ENCODE assay signal across 8 mouse cellular contexts in genomic region chr6:42257303-42257863, GRCm38 (mm10). TPM values are rescaled to one million over a fixed set of nuclear protein-coding genes. Genes with fewer than 3 reads are reported as not detected.
DNase-seq lines count a peak whose midpoint lies in the region; ATAC-seq and TF ChIP-seq lines count a peak whose summit lies in the region.

No protein-coding gene starts in this region.

- H3K4me2 ChIP-seq in heart, embryonic 11.5 days: peak overlapping the region; percentile 38; the same call in 1 of the 2 replicates
- H3K4me2 ChIP-seq in kidney, embryonic 14.5 days (replicated peaks; ENCODE audit: low read depth, low read length): 0 out of 2 replicates have a peak overlapping the region, but pooled peaks have one; percentile 15
- H3K4me2 ChIP-seq in liver, postnatal 0 days (ENCODE audit: low read depth, low read length): peak overlapping the region; percentile 51; the same call in 1 of the 2 replicates
- no peak overlapping the region for H3K4me2 ChIP-seq in neural tube, embryonic 14.5 days (ENCODE audit: low read depth, low read length)

- no peaks in the 10 kb centered on the region; the same call in 1 of the 2 replicates for H3K27me3 ChIP-seq in heart, embryonic 11.5 days (ENCODE audit: control insufficient read depth, insufficient read depth, low read length)
- H3K27me3 ChIP-seq in kidney, embryonic 14.5 days (ENCODE audit: control insufficient read depth, insufficient read depth, low read length): no peaks in the 10 kb centered on the region
- no peaks in the 10 kb centered on the region for H3K27me3 ChIP-seq in liver, postnatal 0 days (ENCODE audit: insufficient read depth, low read length)
- H3K27me3 ChIP-seq in neural tube, embryonic 14.5 days (ENCODE audit: control insufficient read depth, insufficient read depth, low read length): 0 out of 2 replicates have a peak, but pooled peaks cover 2% of the 10 kb centered on the region

- ATAC-seq in activated CD4-positive, CD25-positive, alpha-beta regulatory T cell, adult 4 months: peak; percentile 92
- ATAC-seq in heart, embryonic 11.5 days (replicated peaks; ENCODE audit: insufficient number of reproducible peaks, low FRiP score, low TSS enrichment): no peak; the same call in 1 of the 2 replicates
- ATAC-seq in kidney, embryonic 14.5 days (ENCODE audit: low FRiP score, low TSS enrichment): peak; percentile 73; the same call in 1 of the 2 replicates
- peak; percentile 79 for ATAC-seq in liver, postnatal 0 days
- ATAC-seq in neural tube, embryonic 14.5 days (ENCODE audit: low read depth): peak; percentile 90; the same call in 1 of the 2 replicates

- peak; percentile 79 for TF ChIP-seq CTCF in liver, postnatal 0 days (IDR thresholded peaks at IDR 0.05; ENCODE audit: low read depth)

- no peak overlapping the region for H3K9ac ChIP-seq in heart, embryonic 11.5 days (ENCODE audit: low read depth, low read length)
- no peak overlapping the region for H3K9ac ChIP-seq in kidney, embryonic 14.5 days (ENCODE audit: low read depth, low read length)
- H3K9ac ChIP-seq in liver, postnatal 0 days (replicated peaks): no peak overlapping the region
- H3K9ac ChIP-seq in neural tube, embryonic 14.5 days (replicated peaks; ENCODE audit: low read depth, low read length): no peak overlapping the region

- DNase-seq in CD4-positive, CD25-positive, alpha-beta regulatory T cell, adult 2 months (ENCODE audit: low read depth, low spot score): peak; percentile 84
- peak; percentile 71 for DNase-seq in embryo, embryonic 11 days
- DNase-seq in liver, postnatal 0 days: peak; percentile 68
- DNase-seq in thymus, postnatal 10 days (ENCODE audit: low spot score in 2 of 2): peak; percentile 58 to 77

- WGBS in heart, embryonic 11.5 days (ENCODE audit: insufficient replicate concordance): 18% methylated on average over 11 of the region's 11 CpGs
- 14% methylated on average over 11 of the region's 11 CpGs for WGBS in kidney, embryonic 14.5 days
- 15% methylated on average over 11 of the region's 11 CpGs for WGBS in liver, postnatal 0 days (ENCODE audit: insufficient replicate concordance)
- WGBS in neural tube, embryonic 14.5 days: 20% methylated on average over 11 of the region's 11 CpGs

- no peaks in the 10 kb centered on the region for H3K9me3 ChIP-seq in heart, embryonic 11.5 days (replicated peaks; ENCODE audit: control insufficient read depth, low read length)
- H3K9me3 ChIP-seq in kidney, embryonic 14.5 days (ENCODE audit: control insufficient read depth, low read length): no peaks in the 10 kb centered on the region
- no peaks in the 10 kb centered on the region for H3K9me3 ChIP-seq in liver, postnatal 0 days (ENCODE audit: low read length)
- H3K9me3 ChIP-seq in neural tube, embryonic 14.5 days (ENCODE audit: control insufficient read depth, low read length): no peaks in the 10 kb centered on the region

- H3K36me3 ChIP-seq in heart, embryonic 11.5 days (ENCODE audit: control insufficient read depth, insufficient read depth, low read length): no peaks in the 10 kb centered on the region
- H3K36me3 ChIP-seq in kidney, embryonic 14.5 days (ENCODE audit: control insufficient read depth, insufficient read depth, low read length): no peaks in the 10 kb centered on the region
- no peaks in the 10 kb centered on the region for H3K36me3 ChIP-seq in liver, postnatal 0 days (replicated peaks; ENCODE audit: insufficient read depth, low read length)
- H3K36me3 ChIP-seq in neural tube, embryonic 14.5 days (ENCODE audit: control insufficient read depth, insufficient read depth, low read length): no peaks in the 10 kb centered on the region

- TF ChIP-seq EP300 in liver, postnatal 0 days (IDR thresholded peaks at IDR 0.05; ENCODE audit: low read depth): peak; percentile 71

- peaks cover 3% of the 10 kb centered on the region; the same call in 1 of the 2 replicates for H3K4me1 ChIP-seq in heart, embryonic 11.5 days (ENCODE audit: control insufficient read depth, insufficient read depth, low read length)
- H3K4me1 ChIP-seq in kidney, embryonic 14.5 days (ENCODE audit: control insufficient read depth, insufficient read depth, low read length): 0 out of 2 replicates have a peak, but pooled peaks cover 6% of the 10 kb centered on the region
- H3K4me1 ChIP-seq in liver, postnatal 0 days (ENCODE audit: insufficient read depth): no peaks in the 10 kb centered on the region; the same call in 1 of the 2 replicates
- H3K4me1 ChIP-seq in neural tube, embryonic 14.5 days (ENCODE audit: control insufficient read depth, insufficient read depth, low read length): no peaks in the 10 kb centered on the region

- no peak overlapping the region for H3K4me3 ChIP-seq in heart, embryonic 11.5 days (ENCODE audit: low read depth, low read length)
- H3K4me3 ChIP-seq in kidney, embryonic 14.5 days (ENCODE audit: low read length): no peak overlapping the region
- no peak overlapping the region for H3K4me3 ChIP-seq in liver, postnatal 0 days (ENCODE audit: low read depth, low read length)
- no peak overlapping the region for H3K4me3 ChIP-seq in neural tube, embryonic 14.5 days (ENCODE audit: low read depth, low read length)

- no peak overlapping the region for H3K27ac ChIP-seq in heart, embryonic 11.5 days (ENCODE audit: low read depth, low read length)
- H3K27ac ChIP-seq in kidney, embryonic 14.5 days (ENCODE audit: low read depth, low read length): no peak overlapping the region
- H3K27ac ChIP-seq in liver, postnatal 0 days (ENCODE audit: low read depth): no peak overlapping the region
- no peak overlapping the region for H3K27ac ChIP-seq in neural tube, embryonic 14.5 days (ENCODE audit: low read depth, low read length)

RNA-seq across cellular contexts. Expression of gene Tmem139, which starts 4.4 kb away (rescaled TPM):
- polyA plus RNA-seq in activated CD4-positive, CD25-positive, alpha-beta regulatory T cell, adult 4 months (2017; shearing (Covaris generic)): not detected
- 0.51 TPM in 1 of 2 replicates, not detected in the other for polyA plus RNA-seq in heart, embryonic 11.5 days (2014; fragmentation: Nextera tagmentation; extraction: Ambion mirVana)
- polyA plus RNA-seq in kidney, embryonic 14.5 days (2014; fragmentation: Nextera tagmentation; extraction: Ambion mirVana): 2.6 and 3.0 TPM in 2 replicates
- not detected in 2 replicates for polyA plus RNA-seq in liver, postnatal 0 days (2015; fragmentation: Nextera tagmentation; extraction: Ambion mirVana)
- polyA plus RNA-seq in neural tube, embryonic 14.5 days (2014; fragmentation: Nextera tagmentation; extraction: Ambion mirVana): 0.17 TPM in 1 of 2 replicates, not detected in the other

RNA-seq across cellular contexts. Expression of gene Casp2, which starts 7.4 kb away (rescaled TPM):
- polyA plus RNA-seq in activated CD4-positive, CD25-positive, alpha-beta regulatory T cell, adult 4 months (2017; shearing (Covaris generic)): 10 to 100 TPM; 45.1 to 50.3 TPM
- polyA plus RNA-seq in heart, embryonic 11.5 days (2014; fragmentation: Nextera tagmentation; extraction: Ambion mirVana): 34.4 and 34.7 TPM in 2 replicates
- polyA plus RNA-seq in kidney, embryonic 14.5 days (2014; fragmentation: Nextera tagmentation; extraction: Ambion mirVana): 46.1 and 66.5 TPM in 2 replicates
- 10.3 and 11.1 TPM in 2 replicates for polyA plus RNA-seq in liver, postnatal 0 days (2015; fragmentation: Nextera tagmentation; extraction: Ambion mirVana)
- polyA plus RNA-seq in neural tube, embryonic 14.5 days (2014; fragmentation: Nextera tagmentation; extraction: Ambion mirVana): 34.0 and 34.7 TPM in 2 replicates

RNA-seq across cellular contexts. Expression of gene Gstk1, which starts 11.6 kb away (rescaled TPM):
- 1 to 10 TPM; 8.1 to 9.3 TPM for polyA plus RNA-seq in activated CD4-positive, CD25-positive, alpha-beta regulatory T cell, adult 4 months (2017; shearing (Covaris generic))
- 13.4 and 14.7 TPM in 2 replicates for polyA plus RNA-seq in heart, embryonic 11.5 days (2014; fragmentation: Nextera tagmentation; extraction: Ambion mirVana)
- 33.3 and 37.2 TPM in 2 replicates for polyA plus RNA-seq in kidney, embryonic 14.5 days (2014; fragmentation: Nextera tagmentation; extraction: Ambion mirVana)
- polyA plus RNA-seq in liver, postnatal 0 days (2015; fragmentation: Nextera tagmentation; extraction: Ambion mirVana): 20.5 and 26.7 TPM in 2 replicates
- polyA plus RNA-seq in neural tube, embryonic 14.5 days (2014; fragmentation: Nextera tagmentation; extraction: Ambion mirVana): 8.0 and 12.4 TPM in 2 replicates

RNA-seq across cellular contexts. Expression of gene Clcn1, which starts 29.1 kb away (rescaled TPM):
- not detected for polyA plus RNA-seq in activated CD4-positive, CD25-positive, alpha-beta regulatory T cell, adult 4 months (2017; shearing (Covaris generic))
- polyA plus RNA-seq in heart, embryonic 11.5 days (2014; fragmentation: Nextera tagmentation; extraction: Ambion mirVana): 0.55 and 0.82 TPM in 2 replicates
- 0.20 TPM in 2 replicates for polyA plus RNA-seq in kidney, embryonic 14.5 days (2014; fragmentation: Nextera tagmentation; extraction: Ambion mirVana)
- 0.09 TPM in 1 of 2 replicates, not detected in the other for polyA plus RNA-seq in liver, postnatal 0 days (2015; fragmentation: Nextera tagmentation; extraction: Ambion mirVana)
- polyA plus RNA-seq in neural tube, embryonic 14.5 days (2014; fragmentation: Nextera tagmentation; extraction: Ambion mirVana): 2.2 and 2.6 TPM in 2 replicates

RNA-seq across cellular contexts. Expression of gene Tas2r144, which starts 42.3 kb away (rescaled TPM):
- polyA plus RNA-seq in activated CD4-positive, CD25-positive, alpha-beta regulatory T cell, adult 4 months (2017; shearing (Covaris generic)): not detected
- not detected in 2 replicates for polyA plus RNA-seq in heart, embryonic 11.5 days (2014; fragmentation: Nextera tagmentation; extraction: Ambion mirVana)
- polyA plus RNA-seq in kidney, embryonic 14.5 days (2014; fragmentation: Nextera tagmentation; extraction: Ambion mirVana): not detected in 2 replicates
- polyA plus RNA-seq in liver, postnatal 0 days (2015; fragmentation: Nextera tagmentation; extraction: Ambion mirVana): not detected in 2 replicates
- not detected in 2 replicates for polyA plus RNA-seq in neural tube, embryonic 14.5 days (2014; fragmentation: Nextera tagmentation; extraction: Ambion mirVana)
